Mouse (Mus musculus) lung, postnatal 0 days (tissue): ENCODE measurements around the gene Gtf2ird1. TPM values are rescaled to one million over a fixed set of nuclear protein-coding genes. Genes with fewer than 3 reads are reported as not detected.

ENCODE experiments used
- ATAC-seq: fragments of 200-750 bp; cut with Nextera tagmentation; 2 replicates; pipeline ENCODE4 v1.8.0; 2017; ENCODE audit warnings: moderate library complexity
- DNase-seq: peaks from one replicate; pipeline ENCODE4 v3.0.0-alpha.2; 2016; ENCODE audit warnings: low spot score
- H3K27ac ChIP-seq: fragments of 300-500 bp; sonication (generic); 2 replicates; pipeline ENCODE4 v1.5.1; 2014; ENCODE audit warnings: antibody characterized with exemption, mild to moderate bottlenecking, low read length, mixed read lengths
- H3K27me3 ChIP-seq: fragments of 300-500 bp; sonication (generic); replicated peaks from 2 replicates; pipeline ENCODE4 v1.6.1; 2014; ENCODE audit warnings: low read length, mixed read lengths; ENCODE audit not compliant: insufficient read depth
- H3K36me3 ChIP-seq: fragments of 300-500 bp; sonication (generic); 2 replicates; pipeline ENCODE4 v1.6.1; 2014; ENCODE audit warnings: low read length, mixed read lengths; ENCODE audit not compliant: insufficient read depth
- H3K4me1 ChIP-seq: fragments of 300-500 bp; sonication (generic); 2 replicates; pipeline ENCODE4 v1.6.1; 2014; ENCODE audit warnings: antibody characterized with exemption, low read depth, low read length, mixed read lengths; ENCODE audit not compliant: insufficient read depth
- H3K4me2 ChIP-seq: fragments of 300-500 bp; sonication (generic); replicated peaks from 2 replicates; pipeline ENCODE4 v1.6.1; 2014; ENCODE audit warnings: low read depth, mild to moderate bottlenecking, low read length, moderate library complexity, mixed read lengths
- H3K4me3 ChIP-seq: fragments of 300-500 bp; sonication (generic); 2 replicates; pipeline ENCODE4 v1.5.1; 2014; ENCODE audit warnings: low read depth, low read length
- H3K9ac ChIP-seq: fragments of 300-500 bp; sonication (generic); replicated peaks from 2 replicates; pipeline ENCODE4 v1.6.1; 2014; ENCODE audit warnings: low read depth, mild to moderate bottlenecking
- H3K9me3 ChIP-seq: fragments of 300-500 bp; sonication (generic); 2 replicates; pipeline ENCODE4 v1.6.1; 2016; ENCODE audit warnings: low read length, mixed read lengths
- CTCF ChIP-seq: IDR thresholded peaks from 2 replicates; pipeline ENCODE4 v1.5.1; 2016; ENCODE audit warnings: antibody characterized with exemption, mild to moderate bottlenecking
- EP300 ChIP-seq: IDR thresholded peaks from 2 replicates; pipeline ENCODE4 v1.6.1; 2016; ENCODE audit warnings: antibody characterized with exemption, mild to moderate bottlenecking, control low read depth
- WGBS: fragments of 180-500 bp; shearing (Covaris S2); extraction: QIAGEN DNeasy Blood & Tissue Kit; methylation state at CpG from one replicate; pipeline ENCODE4 v1.1.7; 2014; 5-methylcytosine and 5-hydroxymethylcytosine counted together
- polyA plus RNA-seq: library from polyadenylated mRNA; unstranded; fragments of >200 nt; fragmentation: Nextera tagmentation; extraction: Ambion mirVana; gene quantifications from 2 replicates; pipeline ENCODE4 v1.2.1, GENCODE M21; 2015

The Gtf2ird1 gene
- polyA plus RNA-seq, 1 experiment from 2014 or later: 36.1 TPM

GRCm38 (mm10) chr5:134397434-134398163, 58.9 kb downstream of the Gtf2ird1 start:
- no peaks in the 10 kb centered on the region for H3K27me3 ChIP-seq
- no peak overlapping the region for H3K4me2 ChIP-seq
- 85% methylated on average over 15 of the region's 15 CpGs for WGBS
- H3K27ac ChIP-seq: no peak overlapping the region
- peaks cover 16% of the 10 kb centered on the region for H3K36me3 ChIP-seq
- no peaks in the 10 kb centered on the region for H3K9me3 ChIP-seq
- H3K9ac ChIP-seq: no peak overlapping the region
- no peak overlapping the region for H3K4me3 ChIP-seq
- DNase-seq (no peak), ATAC-seq (no peak)
- H3K4me1 ChIP-seq: no peaks in the 10 kb centered on the region
- no peak for TF ChIP-seq EP300
- no peak for TF ChIP-seq CTCF

GRCm38 (mm10) chr5:134396519-134396918, 60.0 kb downstream of the Gtf2ird1 start:
- TF ChIP-seq EP300 (no peak), CTCF (no peak)
- ATAC-seq (no peak), DNase-seq (no peak)
- no peaks in the 10 kb centered on the region for H3K9me3 ChIP-seq
- 53% methylated on average over 9 of the region's 9 CpGs for WGBS
- no peak overlapping the region for H3K9ac ChIP-seq
- no peaks in the 10 kb centered on the region for H3K27me3 ChIP-seq
- H3K4me3 ChIP-seq: no peak overlapping the region
- 0 out of 2 replicates have a peak overlapping the region, but pooled peaks have one; percentile 14 for H3K27ac ChIP-seq
- no peak overlapping the region for H3K4me2 ChIP-seq
- H3K36me3 ChIP-seq: peaks cover 9% of the 10 kb centered on the region
- H3K4me1 ChIP-seq: no peaks in the 10 kb centered on the region

GRCm38 (mm10) chr5:134394624-134395023, 61.9 kb downstream of the Gtf2ird1 start:
- TF ChIP-seq CTCF (no peak), EP300 (peak; percentile 30; the same call in 1 of the 2 replicates)
- 15% methylated on average over 10 of the region's 10 CpGs for WGBS
- Histone ChIP-seq H3K36me3 (peaks cover 4% of the 10 kb centered on the region; the same call in 1 of the 2 replicates), H3K4me1 (no peaks in the 10 kb centered on the region), H3K4me3 (no peak overlapping the region), H3K27ac (peak overlapping the region; percentile 69), H3K27me3 (no peaks in the 10 kb centered on the region), H3K9ac (no peak overlapping the region), H3K9me3 (no peaks in the 10 kb centered on the region), H3K4me2 (peak overlapping the region; percentile 27; the same call in 1 of the 2 replicates)
- DNase-seq: peak; percentile 78
- peak; percentile 83 for ATAC-seq

- peak; percentile 58 for DNase-seq
- Histone ChIP-seq H3K4me2 (no peak overlapping the region), H3K36me3 (peaks cover 4% of the 10 kb centered on the region; the same call in 1 of the 2 replicates), H3K4me3 (no peak overlapping the region), H3K27me3 (no peaks in the 10 kb centered on the region), H3K4me1 (no peaks in the 10 kb centered on the region), H3K9me3 (no peaks in the 10 kb centered on the region), H3K27ac (peak overlapping the region; percentile 69), H3K9ac (no peak overlapping the region)
- 56% methylated on average over 6 of the region's 6 CpGs for WGBS
- TF ChIP-seq EP300 (no peak), CTCF (no peak)
- ATAC-seq: peak; percentile 84
These were observed 62.9 kb downstream of the Gtf2ird1 start for GRCm38 (mm10) chr5:134393624-134394023.

- H3K9ac ChIP-seq: no peak overlapping the region
- H3K4me2 ChIP-seq: no peak overlapping the region
- no peak overlapping the region for H3K4me3 ChIP-seq
- no peaks in the 10 kb centered on the region for H3K27me3 ChIP-seq
- no peaks in the 10 kb centered on the region for H3K9me3 ChIP-seq
- DNase-seq (peak; percentile 64), ATAC-seq (no peak)
- H3K4me1 ChIP-seq: no peaks in the 10 kb centered on the region
- peak; percentile 91 for TF ChIP-seq CTCF
- no peak for TF ChIP-seq EP300
- 0 out of 2 replicates have a peak, but pooled peaks cover 27% of the 10 kb centered on the region for H3K36me3 ChIP-seq
- no peak overlapping the region for H3K27ac ChIP-seq
- WGBS: 57% methylated on average over 2 of the region's 2 CpGs
These were observed 71.4 kb downstream of the Gtf2ird1 start for GRCm38 (mm10) chr5:134385106-134385505.

GRCm38 (mm10) chr5:134375256-134375655, 81.3 kb downstream of the Gtf2ird1 start:
- WGBS: 72% methylated on average over 1 of the region's 1 CpGs
- DNase-seq (no peak), ATAC-seq (no peak)
- TF ChIP-seq EP300: no peak
- TF ChIP-seq CTCF: no peak
- Histone ChIP-seq H3K9ac (no peak overlapping the region), H3K27ac (no peak overlapping the region), H3K9me3 (no peaks in the 10 kb centered on the region), H3K27me3 (no peaks in the 10 kb centered on the region), H3K4me3 (no peak overlapping the region), H3K4me1 (no peaks in the 10 kb centered on the region), H3K4me2 (no peak overlapping the region), H3K36me3 (peaks cover 5% of the 10 kb centered on the region; the same call in 1 of the 2 replicates)
